Mouse (Mus musculus) CH12.LX (cell line): ENCODE measurements around the gene Tulp2. TPM values are rescaled to one million over a fixed set of nuclear protein-coding genes. Genes with fewer than 3 reads are reported as not detected.
A peak's percentile ranks its signal among the peaks of the same experiment; 100 is the strongest.

Experiments
- DNase-seq: peaks from one replicate; pipeline ENCODE4 v3.0.0-alpha.2; 2013; ENCODE audit errors: extremely low read depth
- H3K27ac ChIP-seq: 2 replicates; pipeline ENCODE4 v1.5.1; 2012; ENCODE audit warnings: low read depth, mild to moderate bottlenecking, control low read depth, moderate library complexity; ENCODE audit not compliant: insufficient read depth
- H3K27me3 ChIP-seq: replicated peaks from 2 replicates; pipeline ENCODE3; 2012; ENCODE audit warnings: inconsistent platforms
- H3K36me3 ChIP-seq, 2 experiments: replicated peaks in 1 of 2; 2 replicates each; pipeline versions ENCODE3 to v1.6.1; 2012; ENCODE audit warnings: inconsistent platforms in 1 of 2, low read length in 1 of 2, mild to moderate bottlenecking in 1 of 2, mixed read lengths in 1 of 2, moderate library complexity in 1 of 2; ENCODE audit not compliant: control insufficient read depth in 1 of 2, insufficient read depth in 1 of 2
- H3K4me1 ChIP-seq, 2 experiments: 2 replicates each; pipeline ENCODE4 v1.6.1; 2012; ENCODE audit warnings: inconsistent platforms in 1 of 2, moderate library complexity in 1 of 2; ENCODE audit not compliant: insufficient read depth in 2 of 2, control insufficient read depth in 1 of 2
- H3K4me2 ChIP-seq: 2 replicates; pipeline ENCODE4 v1.6.1; 2012; ENCODE audit warnings: low read depth, mild to moderate bottlenecking, control low read depth; ENCODE audit not compliant: poor library complexity, insufficient read depth, severe bottlenecking
- H3K4me3 ChIP-seq, 3 experiments: fragments of 150-350 bp in 1 of 3; sonication (generic) in 1 of 3; replicated peaks in 1 of 3; 2 replicates each; pipeline versions ENCODE3 to v1.5.1; 2011 to 2012; ENCODE audit warnings: low read depth in 2 of 3, low read length in 2 of 3, mild to moderate bottlenecking in 2 of 3, moderate library complexity in 2 of 3, control low read depth in 1 of 3, improper control_type of control experiment in 1 of 3, inconsistent platforms in 1 of 3, mixed read lengths in 1 of 3; ENCODE audit not compliant: poor library complexity in 1 of 3
- H3K79me2 ChIP-seq: replicated peaks from 2 replicates; pipeline ENCODE4 v1.6.1; 2012; ENCODE audit warnings: mild to moderate bottlenecking, moderate library complexity; ENCODE audit not compliant: control insufficient read depth, poor library complexity, insufficient read depth, severe bottlenecking; ENCODE audit errors: extremely low read depth
- H3K9ac ChIP-seq: 2 replicates; pipeline ENCODE4 v1.6.1; 2012; ENCODE audit warnings: low read depth, mild to moderate bottlenecking, control low read depth, moderate library complexity; ENCODE audit not compliant: insufficient read depth
- H3K9me3 ChIP-seq: replicated peaks from 2 replicates; pipeline ENCODE3; 2012; ENCODE audit warnings: low read length, inconsistent platforms, mixed read lengths
- BHLHE40 ChIP-seq: IDR thresholded peaks from 2 replicates; pipeline ENCODE4 v1.6.1; 2011; ENCODE audit warnings: mild to moderate bottlenecking, low read depth, low read length, improper control_type of control experiment
- CHD1 ChIP-seq: IDR thresholded peaks from 2 replicates; pipeline ENCODE4 v1.6.1; 2012; ENCODE audit warnings: low read depth, low read length, improper control_type of control experiment, inconsistent platforms
- CTCF ChIP-seq, 2 experiments: IDR thresholded peaks in 1 of 2; conservative IDR thresholded peaks in 1 of 2; 2 replicates each; pipeline ENCODE4 v1.5.1; 2011 to 2012; ENCODE audit warnings: low read depth in 2 of 2, low read length in 2 of 2, improper control_type of control experiment in 1 of 2, inconsistent platforms in 1 of 2, mild to moderate bottlenecking in 1 of 2, moderate library complexity in 1 of 2
- E2F4 ChIP-seq: IDR thresholded peaks from 2 replicates; pipeline ENCODE4 v1.6.1; 2011; ENCODE audit warnings: low read depth, low read length, improper control_type of control experiment; ENCODE audit not compliant: insufficient replicate concordance
- EP300 ChIP-seq: IDR thresholded peaks from 2 replicates; pipeline ENCODE4 v1.6.1; 2011; ENCODE audit warnings: low read length, improper control_type of control experiment
- JUN ChIP-seq: IDR thresholded peaks from 2 replicates; pipeline ENCODE4 v1.6.1; 2011; ENCODE audit warnings: low read depth, mild to moderate bottlenecking, low read length, improper control_type of control experiment, moderate library complexity; ENCODE audit not compliant: insufficient read depth
- JUND ChIP-seq: conservative IDR thresholded peaks from 2 replicates; pipeline ENCODE4 v1.6.1; 2011; ENCODE audit warnings: low read depth, low read length, improper control_type of control experiment
- MXI1 ChIP-seq: IDR thresholded peaks from 2 replicates; pipeline ENCODE4 v1.6.1; 2011; ENCODE audit warnings: mild to moderate bottlenecking, low read depth, low read length, improper control_type of control experiment
- MYC ChIP-seq: IDR thresholded peaks from 2 replicates; pipeline ENCODE4 v1.6.1; 2011; ENCODE audit warnings: low read depth, mild to moderate bottlenecking, improper control_type of control experiment, low read length
- POLR2AphosphoS2 ChIP-seq: IDR thresholded peaks from 2 replicates; pipeline ENCODE4 v1.6.1; 2011; ENCODE audit warnings: low read depth, low read length, improper control_type of control experiment
- RAD21 ChIP-seq: IDR thresholded peaks from 2 replicates; pipeline ENCODE4 v1.6.1; 2011; ENCODE audit warnings: low read depth, mild to moderate bottlenecking, low read length, improper control_type of control experiment, moderate library complexity
- SMC3 ChIP-seq: IDR thresholded peaks from 2 replicates; pipeline ENCODE4 v1.6.1; 2011; ENCODE audit warnings: low read depth, low read length, improper control_type of control experiment
- TCF12 ChIP-seq: IDR thresholded peaks from 2 replicates; pipeline ENCODE4 v1.6.1; 2014; ENCODE audit warnings: low read depth, mild to moderate bottlenecking, inconsistent platforms, low read length, improper control_type of control experiment
- USF1 ChIP-seq: IDR thresholded peaks from 2 replicates; pipeline ENCODE4 v1.6.1; 2014; ENCODE audit warnings: low read depth, mild to moderate bottlenecking, inconsistent platforms, low read length, improper control_type of control experiment
- USF2 ChIP-seq: conservative IDR thresholded peaks from 2 replicates; pipeline ENCODE4 v1.6.1; 2011; ENCODE audit warnings: low read depth, low read length, improper control_type of control experiment
- ZMIZ1 ChIP-seq: IDR thresholded peaks from 2 replicates; pipeline ENCODE4 v1.6.1; 2012; ENCODE audit warnings: low read depth, mild to moderate bottlenecking, inconsistent platforms, low read length, improper control_type of control experiment
- ZNF384 ChIP-seq: IDR thresholded peaks from 2 replicates; pipeline ENCODE4 v1.6.1; 2012; ENCODE audit warnings: low read depth, low read length, improper control_type of control experiment, inconsistent platforms
- dilution Hi-C: fragments of 300-500 bp; cut with MboI; formaldehyde crosslinking; loops from 2 replicates; pipeline ENCODE4 v1.14.3; 2020; ENCODE audit warnings: low sequenced_read_pairs; ENCODE audit not compliant: extremely low pct_unique_long_range_greater_than_20kb, extremely low pct_ligation_motif_present
- in situ Hi-C: fragments of 300-500 bp; cut with MboI; formaldehyde crosslinking; loops from 3 replicates; pipeline ENCODE4 v1.14.3; 2019; ENCODE audit warnings: low sequenced_read_pairs, low pct_ligation_motif_present, low pct_unique_long_range_greater_than_20kb, mixed read lengths
- polyA plus RNA-seq: library from polyadenylated mRNA; unstranded; fragments of >175 nt; gene quantifications from 2 replicates; pipeline ENCODE4 v1.2.1, GENCODE M21; 2012; ENCODE audit warnings: low read depth; ENCODE audit not compliant: insufficient read length
- total RNA-seq, 2 experiments: library from RNA; depleted of rRNA; stranded (reverse); fragments of 300-350 nt in 1 of 2; fragments of >200 nt in 1 of 2; gene quantifications; 2 replicates each; pipeline ENCODE4 v1.2.3; 2012 to 2014

Tulp2 gene
- total and polyA plus RNA-seq, 3 experiments = 0.13 TPM; not detected in 2

DNA sequence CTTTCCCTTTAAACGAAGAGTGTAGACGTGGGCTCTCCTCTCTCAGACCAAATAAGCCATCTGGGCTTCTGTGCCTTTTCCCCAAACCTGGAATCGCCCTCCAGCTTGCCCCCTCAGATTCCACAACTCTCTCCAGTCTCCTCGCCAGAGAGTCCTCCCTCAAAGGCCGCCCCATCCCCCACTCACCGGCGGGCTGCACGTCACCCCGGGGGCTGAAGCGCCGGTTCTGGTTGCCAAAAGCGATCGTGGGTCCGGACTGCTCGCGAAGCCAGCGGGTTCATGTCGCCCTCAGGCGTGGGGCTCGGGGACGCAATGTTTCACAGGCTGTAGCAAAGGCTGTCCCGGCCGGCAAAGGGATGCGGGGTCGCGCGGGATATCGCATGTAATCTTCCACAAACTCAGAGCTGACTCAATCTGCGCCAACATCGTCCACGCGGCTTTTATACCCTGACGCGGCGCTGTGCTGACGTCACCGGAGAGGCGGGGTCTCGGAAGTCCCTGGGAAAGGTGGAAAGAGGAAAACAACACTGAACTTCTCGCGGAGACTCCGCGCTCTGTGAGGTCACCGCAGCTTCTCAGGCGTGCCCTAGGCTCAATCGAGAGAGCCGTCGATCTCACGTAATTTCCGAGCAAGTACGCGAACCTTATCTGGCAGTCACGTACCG is 44.3 kb downstream of the Tulp2 start, which contains the start of the genes Ppp1r15a and Plekha4 (continued):
- TF ChIP-seq JUN (no peak), POLR2AphosphoS2 (peak; percentile 90; the same call in 1 of the 2 replicates), CHD1 (no peak), TCF12 (peak; percentile 68), E2F4 (no peak), USF2 (no peak), BHLHE40 (peak; percentile 78)

DNA sequence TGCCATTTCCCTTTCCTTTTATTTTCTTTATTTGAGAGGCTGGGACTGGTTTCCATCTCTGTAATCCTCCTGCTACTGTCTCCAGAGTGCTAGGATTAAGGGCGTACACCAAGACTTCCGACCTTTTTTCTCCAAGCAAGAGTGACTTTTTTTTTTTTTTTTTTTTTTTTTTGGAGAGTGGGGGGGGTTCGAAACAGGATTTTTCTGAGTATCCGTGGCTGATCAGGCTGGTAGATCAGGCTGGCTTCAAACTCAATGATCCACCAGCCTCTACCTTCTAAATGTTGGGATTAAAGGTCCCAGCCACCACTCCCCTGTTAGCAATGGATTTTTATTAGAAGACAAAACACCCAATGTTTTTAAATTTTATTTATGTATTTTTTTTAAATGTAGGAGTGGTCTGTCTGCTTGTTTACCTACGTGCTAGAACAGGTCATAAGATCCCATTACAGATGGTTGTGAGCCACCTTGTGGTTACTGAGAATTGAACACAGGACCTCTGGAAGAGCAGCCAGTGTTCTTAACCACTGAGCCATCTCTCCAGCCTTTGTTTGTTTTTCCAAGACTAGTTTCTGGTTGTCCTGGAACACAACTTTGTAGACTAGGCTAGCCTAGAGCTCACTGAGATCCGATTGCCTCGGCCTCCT is 44.9 kb downstream of the Tulp2 start:
- Histone ChIP-seq H3K27ac (peak overlapping the region; percentile 14; the same call in 1 of the 2 replicates), H3K9me3 (no peaks in the 10 kb centered on the region), H3K79me2 (peaks cover 24% of the 10 kb centered on the region), H3K9ac (peak overlapping the region; percentile 81), H3K4me3 (peak overlapping the region; percentile 44 to 92 (median 59)), H3K4me1 (peaks cover 8 to 45% of the 10 kb centered on the region in 2 experiments), H3K36me3 (peaks cover 19 to 29% of the 10 kb centered on the region in 2 experiments), H3K27me3 (peaks cover 22% of the 10 kb centered on the region), H3K4me2 (peak overlapping the region; percentile 41; the same call in 1 of the 2 replicates)
- dilution Hi-C loops (no loop called here), in situ Hi-C loops (loop anchor here (10.0 kb wide), 1 partner anchor 58 kb away; no protein-coding TSS in a partner anchor)
- peak; percentile 40 for DNase-seq
- TF ChIP-seq ZMIZ1 = no peak
- TF ChIP-seq JUND = no peak; the same call in 1 of the 2 replicates
- TF ChIP-seq EP300 = no peak
- peak; percentile 42 for TF ChIP-seq RAD21
- TF ChIP-seq USF1 = no peak
- TF ChIP-seq ZNF384 = peak; percentile 27; the same call in 1 of the 2 replicates
- TF ChIP-seq MYC = 0 out of 2 replicates have a peak, but pooled peaks have one; percentile 6
- TF ChIP-seq MXI1 = no peak
- peak in 1 of 2 experiments; percentile 63; a peak in 2 of 4 replicates for TF ChIP-seq CTCF (conservative IDR thresholded peaks at IDR 0.05 in 1 of 2, IDR thresholded peaks at IDR 0.05 in 1 of 2; ENCODE audit: low read depth in 2 of 2, low read length in 2 of 2)
- peak; percentile 38; the same call in 1 of the 2 replicates for TF ChIP-seq SMC3
